Mouse (Mus musculus) limb, embryonic 12.5 days (tissue): ENCODE results near the gene Itch. TPM values are rescaled to one million over a fixed set of nuclear protein-coding genes. Genes with fewer than 3 reads are reported as not detected.
"Not testable (repeated sequence)": the region's sequence is repeated elsewhere in the genome, so short reads cannot be mapped to it uniquely, and the experiment has no call there.

Experiments used
- ATAC-seq: fragments of 200-750 bp; cut with Nextera tagmentation; 2 replicates; pipeline ENCODE4 v1.8.0; 2017; ENCODE audit warnings: low read depth, moderate TSS enrichment; ENCODE audit not compliant: insufficient number of reproducible peaks, insufficient read depth, low FRiP score, low TSS enrichment
- H3K27ac ChIP-seq: fragments of 300-500 bp; sonication (generic); 2 replicates; pipeline ENCODE4 v1.5.1; 2016; ENCODE audit warnings: mild to moderate bottlenecking, moderate library complexity
- H3K27me3 ChIP-seq: fragments of 300-500 bp; sonication (generic); 2 replicates; pipeline ENCODE4 v1.6.1; 2016; ENCODE audit warnings: mild to moderate bottlenecking, moderate library complexity
- H3K36me3 ChIP-seq: fragments of 300-500 bp; sonication (generic); 2 replicates; pipeline ENCODE4 v1.6.1; 2016; ENCODE audit warnings: mild to moderate bottlenecking, moderate library complexity
- H3K4me1 ChIP-seq: fragments of 300-500 bp; sonication (generic); replicated peaks from 2 replicates; pipeline ENCODE4 v1.6.1; 2016
- H3K4me2 ChIP-seq: fragments of 300-500 bp; sonication (generic); 2 replicates; pipeline ENCODE4 v1.6.1; 2016; ENCODE audit warnings: mild to moderate bottlenecking, moderate library complexity
- H3K4me3 ChIP-seq: fragments of 300-500 bp; sonication (generic); replicated peaks from 2 replicates; pipeline ENCODE4 v1.5.1; 2016; ENCODE audit warnings: mild to moderate bottlenecking
- H3K9ac ChIP-seq: fragments of 300-500 bp; sonication (generic); replicated peaks from 2 replicates; pipeline ENCODE4 v1.6.1; 2016; ENCODE audit warnings: mild to moderate bottlenecking, moderate library complexity
- H3K9me3 ChIP-seq: fragments of 300-500 bp; sonication (generic); 2 replicates; pipeline ENCODE4 v1.6.1; 2016; ENCODE audit warnings: mild to moderate bottlenecking, moderate library complexity
- WGBS: fragments of 180-500 bp; shearing (Covaris S2); methylation state at CpG from one replicate; pipeline ENCODE4 v1.1.7; 2016; 5-methylcytosine and 5-hydroxymethylcytosine counted together
- polyA plus RNA-seq: library from polyadenylated mRNA; unstranded; fragments of >200 nt; fragmentation: Nextera tagmentation; extraction: Ambion mirVana; gene quantifications from 2 replicates; pipeline ENCODE4 v1.2.1, GENCODE M21; 2016

Itch gene
- polyA plus RNA-seq, 1 experiment from 2014 or later = 73.9 TPM

DNA sequence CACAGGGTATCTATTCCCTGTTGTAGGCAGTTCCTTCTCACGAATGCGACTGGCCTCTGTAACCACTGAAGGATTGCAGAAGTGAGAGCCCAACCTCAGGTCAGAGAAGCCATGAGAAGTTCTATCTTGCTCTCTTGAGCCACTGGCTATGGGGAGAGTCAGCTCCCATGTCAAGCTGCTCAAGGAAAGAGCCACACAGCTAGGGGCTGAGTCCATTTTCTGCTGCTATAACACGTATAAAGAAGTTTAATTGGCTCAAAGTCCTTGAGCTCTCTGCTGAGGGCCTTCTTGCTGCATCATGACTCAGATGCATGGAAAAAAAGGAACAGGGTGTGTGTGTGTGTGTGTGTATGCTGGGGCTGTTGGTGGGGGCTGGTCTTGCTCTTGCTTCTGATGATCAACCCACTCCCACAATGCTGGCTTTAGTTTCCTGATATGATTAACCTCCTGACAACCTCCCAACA, 32.5 kb upstream of the Itch start:
- H3K9me3 ChIP-seq = no peaks in the 10 kb centered on the region
- WGBS = 69% methylated on average over 3 of the region's 3 CpGs
- no peak overlapping the region for H3K9ac ChIP-seq
- no peaks in the 10 kb centered on the region for H3K4me1 ChIP-seq
- H3K4me3 ChIP-seq = no peak overlapping the region
- H3K27me3 ChIP-seq = no peaks in the 10 kb centered on the region
- no peak overlapping the region for H3K27ac ChIP-seq
- no peak for ATAC-seq
- H3K4me2 ChIP-seq = no peak overlapping the region
- H3K36me3 ChIP-seq = no peaks in the 10 kb centered on the region

DNA sequence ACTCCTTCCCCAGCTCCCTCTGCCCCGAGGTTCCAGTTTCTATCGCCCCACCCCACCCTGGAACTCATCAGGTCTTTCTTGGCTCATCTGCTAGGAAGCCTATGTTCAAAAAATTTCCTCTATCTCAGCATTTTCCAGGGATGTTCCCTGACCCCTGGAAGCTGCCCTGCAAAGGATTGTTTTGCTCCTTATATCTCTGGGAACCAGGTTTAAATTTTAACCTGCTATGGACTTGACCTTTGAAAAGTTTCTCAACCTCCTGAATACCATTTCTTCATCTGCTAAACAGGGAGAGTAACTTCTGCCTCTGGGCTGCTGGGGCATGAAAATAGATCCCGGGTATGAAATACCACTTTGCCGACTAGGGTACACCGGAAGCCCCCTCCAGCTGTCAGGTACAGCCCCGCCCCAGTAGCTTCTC, 31.5 kb upstream of the Itch start:
- no peaks in the 10 kb centered on the region for H3K36me3 ChIP-seq
- no peak for ATAC-seq
- WGBS = 63% methylated on average over 6 of the region's 6 CpGs

DNA sequence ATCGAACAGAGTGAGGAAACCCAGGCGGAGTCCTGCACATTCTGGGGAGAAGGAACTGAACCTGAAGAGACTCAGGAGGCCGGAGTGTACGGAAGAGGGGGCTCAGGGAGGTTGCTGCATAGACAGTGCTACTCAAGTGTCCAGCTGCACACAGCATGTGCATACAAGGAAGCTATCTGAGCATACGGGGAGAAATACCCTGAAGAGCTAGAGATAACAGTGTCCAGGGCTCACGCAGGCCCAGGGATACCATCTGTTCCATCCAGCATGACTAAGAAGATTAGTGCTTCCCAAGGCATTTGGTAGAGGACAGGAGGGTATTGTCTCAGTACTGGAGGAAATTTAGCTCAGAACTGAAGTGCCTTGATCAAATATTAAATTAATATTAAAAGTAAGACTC, 29.7 kb upstream of the Itch start:
- WGBS = 89% methylated on average over 6 of the region's 6 CpGs
- ATAC-seq = no peak
- no peaks in the 10 kb centered on the region for H3K36me3 ChIP-seq
- no peak overlapping the region for H3K27ac ChIP-seq
- no peak overlapping the region for H3K9ac ChIP-seq
- no peaks in the 10 kb centered on the region for H3K9me3 ChIP-seq
- H3K4me1 ChIP-seq = no peaks in the 10 kb centered on the region
- H3K4me2 ChIP-seq = no peak overlapping the region
- no peak overlapping the region for H3K4me3 ChIP-seq
- H3K27me3 ChIP-seq = no peaks in the 10 kb centered on the region

More for the DNA sequence above, 31.5 kb upstream of the Itch start:
- Histone ChIP-seq H3K4me1 (no peaks in the 10 kb centered on the region), H3K4me2 (no peak overlapping the region), H3K27ac (no peak overlapping the region), H3K27me3 (no peaks in the 10 kb centered on the region), H3K9ac (no peak overlapping the region), H3K9me3 (no peaks in the 10 kb centered on the region), H3K4me3 (no peak overlapping the region)

DNA sequence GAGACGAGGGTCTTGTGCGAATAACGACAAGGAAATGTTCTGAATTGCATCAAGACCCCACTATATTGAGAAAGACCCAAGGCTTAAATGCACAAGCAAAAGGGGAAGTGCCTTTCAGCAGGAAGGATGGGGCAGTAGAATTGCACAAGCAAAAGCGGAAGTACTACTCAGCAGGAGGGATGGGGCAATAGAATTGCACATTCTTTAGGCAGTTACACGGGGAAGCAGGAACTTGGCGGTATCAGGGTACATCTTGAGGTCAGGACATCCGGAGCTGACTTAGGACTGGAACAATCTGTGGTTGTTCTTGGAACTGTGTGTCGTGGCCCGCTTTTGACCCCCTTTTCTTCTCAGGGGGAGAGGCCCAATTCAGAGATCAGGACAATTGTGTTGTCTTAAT, 26.0 kb upstream of the Itch start:
- not testable (repeated sequence) for H3K9ac ChIP-seq, H3K4me3 ChIP-seq, H3K27ac ChIP-seq, H3K36me3 ChIP-seq, H3K4me2 ChIP-seq, H3K27me3 ChIP-seq, H3K4me1 ChIP-seq, ATAC-seq, H3K9me3 ChIP-seq
- 84% methylated on average over 9 of the region's 9 CpGs for WGBS

DNA sequence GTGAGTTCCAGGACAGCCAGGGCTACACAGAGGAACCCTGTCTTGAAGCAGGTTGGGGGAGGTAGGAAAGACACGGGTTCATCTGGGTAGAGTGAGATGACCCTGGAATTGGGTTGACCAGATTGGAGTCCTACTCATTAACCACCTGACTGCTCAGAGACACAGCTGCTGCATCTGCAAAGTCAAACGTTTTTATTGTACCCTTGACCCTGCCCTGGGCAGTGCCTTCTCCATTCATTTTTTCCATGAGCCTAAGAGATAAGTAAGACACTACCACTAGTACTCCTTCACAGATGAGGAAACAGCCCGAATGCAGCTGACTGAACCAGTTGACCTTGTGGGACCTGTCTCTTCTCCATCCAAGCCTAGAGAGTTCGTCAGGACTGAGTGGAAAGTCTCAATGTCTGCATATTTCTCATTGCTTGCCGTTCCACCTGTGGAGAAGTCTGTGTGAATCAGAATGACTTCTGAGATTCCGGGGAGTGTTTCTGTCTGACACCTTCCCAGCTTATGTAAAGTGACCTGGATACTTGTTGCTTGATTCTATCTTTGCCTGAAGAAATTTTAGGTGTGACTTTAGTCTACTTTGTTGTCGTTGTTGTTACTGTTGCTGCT, 18.0 kb upstream of the Itch start:
- Histone ChIP-seq H3K4me1 (no peaks in the 10 kb centered on the region), H3K9me3 (peaks cover 9% of the 10 kb centered on the region; the same call in 1 of the 2 replicates), H3K27ac (no peak overlapping the region), H3K4me2 (no peak overlapping the region), H3K27me3 (no peaks in the 10 kb centered on the region), H3K36me3 (no peaks in the 10 kb centered on the region), H3K9ac (no peak overlapping the region), H3K4me3 (no peak overlapping the region)
- ATAC-seq = no peak
- 72% methylated on average over 7 of the region's 7 CpGs for WGBS

DNA sequence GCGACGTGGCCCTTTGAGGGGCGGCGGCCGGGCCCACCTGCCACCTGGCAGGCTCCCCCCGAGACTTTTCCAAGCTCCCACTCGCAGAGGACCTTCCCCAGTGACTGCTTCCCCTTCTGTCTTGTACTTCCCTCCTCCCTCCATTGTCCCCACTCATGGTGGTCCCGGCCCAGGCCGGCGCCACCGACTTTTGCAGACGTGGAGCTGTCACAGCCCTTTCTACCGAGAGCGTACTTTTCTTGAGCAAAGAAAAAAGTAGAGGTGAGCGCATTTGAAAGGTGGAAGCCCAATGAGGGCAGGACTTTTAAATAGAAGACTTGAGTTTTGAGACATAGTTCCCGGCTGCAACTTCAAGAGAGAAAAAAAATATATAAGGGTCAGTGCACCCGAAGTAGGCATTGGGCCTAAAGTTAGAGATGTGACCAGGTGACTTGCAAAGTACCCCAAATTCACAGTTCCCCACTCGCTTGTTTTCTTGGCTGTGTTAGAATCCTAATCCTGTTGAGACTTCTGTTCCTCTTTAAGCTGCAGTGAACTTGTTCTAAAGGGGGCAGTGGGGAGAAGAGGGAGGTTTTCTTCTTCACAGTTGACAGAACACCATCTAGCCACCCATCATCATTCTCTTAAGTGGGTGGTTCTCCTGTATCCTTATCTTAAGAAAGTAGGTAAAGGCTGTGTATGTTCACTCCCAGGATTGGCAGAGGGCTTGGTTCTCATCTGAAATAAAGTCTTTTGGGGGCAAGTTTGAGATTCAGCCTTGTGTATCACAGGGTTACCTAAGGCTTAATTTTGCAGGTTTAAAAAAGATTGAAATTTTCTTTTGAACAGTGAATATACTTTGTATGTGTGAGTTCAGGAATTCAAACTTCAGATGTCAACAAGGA, 910 bp downstream of the Itch start:
- H3K27me3 ChIP-seq = no peaks in the 10 kb centered on the region
- H3K9me3 ChIP-seq = no peaks in the 10 kb centered on the region
- H3K4me1 ChIP-seq = peaks cover 23% of the 10 kb centered on the region
- H3K36me3 ChIP-seq = peaks cover 17% of the 10 kb centered on the region
- peak overlapping the region; percentile 93 for H3K4me3 ChIP-seq
- peak overlapping the region; percentile 98 for H3K9ac ChIP-seq
- ATAC-seq = peak; percentile 64; the same call in 1 of the 2 replicates
- peak overlapping the region; percentile 86 for H3K27ac ChIP-seq
- WGBS = 2% methylated on average over 18 of the region's 18 CpGs
- H3K4me2 ChIP-seq = peak overlapping the region; percentile 81

DNA sequence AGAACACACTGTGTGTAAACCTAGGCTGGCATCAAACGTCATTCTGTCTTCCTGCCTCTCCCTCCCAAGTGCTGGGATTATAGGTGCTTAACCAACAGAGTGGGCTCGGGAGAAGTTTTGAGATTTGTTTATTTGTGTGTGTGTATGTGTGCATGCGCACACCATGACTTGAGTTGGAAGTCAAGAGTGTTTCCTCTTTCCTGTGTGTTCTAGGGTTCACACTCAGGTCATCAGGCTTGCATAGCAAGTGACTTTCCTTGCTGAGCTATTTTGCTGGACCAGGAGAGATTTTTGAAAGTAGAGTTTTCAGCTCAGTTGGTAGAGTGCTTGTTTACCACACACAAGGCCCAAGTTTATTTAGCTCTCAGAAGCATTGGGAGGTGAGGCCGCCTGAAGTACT, 1.8 kb downstream of the Itch start:
- ATAC-seq = no peak
- peaks cover 26% of the 10 kb centered on the region for H3K36me3 ChIP-seq
- WGBS = 69% methylated on average over 4 of the region's 4 CpGs
- H3K9ac ChIP-seq = no peak overlapping the region
- H3K4me3 ChIP-seq = 0 out of 2 replicates have a peak overlapping the region, but pooled peaks have one; percentile 6
- no peaks in the 10 kb centered on the region for H3K9me3 ChIP-seq
- no peak overlapping the region for H3K27ac ChIP-seq
- H3K4me2 ChIP-seq = peak overlapping the region; percentile 81
- peaks cover 23% of the 10 kb centered on the region for H3K4me1 ChIP-seq
- H3K27me3 ChIP-seq = no peaks in the 10 kb centered on the region

DNA sequence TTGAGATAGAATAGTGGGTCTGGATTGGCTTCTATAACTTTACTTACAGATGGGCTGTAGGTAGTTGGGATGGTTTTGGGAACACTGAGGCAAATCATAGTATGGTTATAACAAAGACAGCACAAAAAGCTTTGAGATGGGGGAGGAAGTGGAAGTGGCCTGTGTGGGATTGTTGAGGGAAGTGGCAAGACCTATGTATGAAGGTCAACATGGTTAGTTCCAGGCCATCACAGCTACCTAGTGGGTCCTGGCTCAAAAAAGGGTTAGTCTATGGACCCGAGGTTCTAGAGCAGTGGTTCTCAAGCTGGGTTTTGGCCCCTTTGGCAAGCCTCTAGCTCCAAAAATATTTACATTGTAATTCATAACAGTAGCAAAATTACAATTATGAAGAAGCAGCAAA, 2.2 kb downstream of the Itch start:
- ATAC-seq = no peak
- 86% methylated on average over 1 of the region's 1 CpGs for WGBS
- H3K36me3 ChIP-seq = peaks cover 30% of the 10 kb centered on the region
- no peak overlapping the region for H3K4me3 ChIP-seq
- H3K4me2 ChIP-seq = peak overlapping the region; percentile 81
- no peaks in the 10 kb centered on the region for H3K27me3 ChIP-seq
- no peaks in the 10 kb centered on the region for H3K9me3 ChIP-seq
- H3K4me1 ChIP-seq = peaks cover 23% of the 10 kb centered on the region
- H3K9ac ChIP-seq = no peak overlapping the region
- H3K27ac ChIP-seq = no peak overlapping the region

DNA sequence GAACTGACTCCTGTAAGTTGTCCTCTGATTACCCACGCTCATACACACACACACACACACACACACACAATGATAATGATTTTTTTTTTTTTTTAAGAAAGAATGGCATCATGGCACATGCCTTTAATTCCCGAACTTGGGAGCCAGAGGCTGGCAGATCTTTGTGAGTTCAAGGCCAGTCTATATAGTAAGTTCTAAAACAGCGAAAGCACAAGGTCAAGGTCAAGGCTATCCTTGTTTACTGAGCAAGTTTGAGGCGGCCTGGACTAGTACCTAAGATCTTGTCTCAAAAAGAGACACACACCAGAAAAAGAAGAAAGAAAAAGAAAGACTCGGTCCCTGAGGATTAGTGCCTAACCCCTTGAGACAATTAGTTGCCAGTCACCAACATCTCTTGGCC, 7.7 kb downstream of the Itch start:
- no peak for ATAC-seq
- Histone ChIP-seq H3K4me3 (no peak overlapping the region), H3K4me1 (peaks cover 7% of the 10 kb centered on the region), H3K27me3 (no peaks in the 10 kb centered on the region), H3K27ac (no peak overlapping the region), H3K4me2 (no peak overlapping the region), H3K9me3 (peaks cover 6% of the 10 kb centered on the region; the same call in 1 of the 2 replicates), H3K36me3 (peaks cover 83% of the 10 kb centered on the region), H3K9ac (no peak overlapping the region)
- 92% methylated on average over 5 of the region's 5 CpGs for WGBS

DNA sequence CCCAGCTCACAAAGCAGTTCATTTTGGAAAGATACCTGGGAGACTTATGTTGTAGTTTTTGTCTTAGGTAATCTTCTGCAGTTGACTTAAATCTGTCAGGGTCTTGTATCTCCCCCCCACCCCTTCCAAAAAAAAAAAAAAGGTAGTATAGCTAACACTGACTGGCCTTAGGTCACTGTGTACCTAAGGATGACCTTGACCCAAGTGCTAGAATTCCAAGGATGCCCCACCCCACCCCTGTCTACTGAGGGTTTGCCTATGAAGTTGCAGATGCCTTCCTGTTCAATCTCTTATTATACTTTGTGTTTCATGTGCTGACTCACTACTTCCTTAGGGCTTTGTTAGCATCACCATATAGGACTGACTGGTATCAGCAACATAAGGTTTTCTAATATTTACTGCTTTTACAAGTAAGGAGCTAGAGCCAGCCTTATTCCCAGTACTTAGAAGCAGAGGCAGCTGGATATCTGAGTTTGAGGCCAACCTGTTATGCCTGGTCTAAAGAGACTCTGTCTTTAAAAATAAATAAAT, 8.8 kb downstream of the Itch start:
- no peak overlapping the region for H3K27ac ChIP-seq
- H3K36me3 ChIP-seq = peaks cover 94% of the 10 kb centered on the region
- H3K27me3 ChIP-seq = no peaks in the 10 kb centered on the region
- H3K4me2 ChIP-seq = no peak overlapping the region
- H3K4me1 ChIP-seq = no peaks in the 10 kb centered on the region
- no peak for ATAC-seq
- no peak overlapping the region for H3K9ac ChIP-seq
- no peak overlapping the region for H3K4me3 ChIP-seq
- H3K9me3 ChIP-seq = peaks cover 14% of the 10 kb centered on the region

DNA sequence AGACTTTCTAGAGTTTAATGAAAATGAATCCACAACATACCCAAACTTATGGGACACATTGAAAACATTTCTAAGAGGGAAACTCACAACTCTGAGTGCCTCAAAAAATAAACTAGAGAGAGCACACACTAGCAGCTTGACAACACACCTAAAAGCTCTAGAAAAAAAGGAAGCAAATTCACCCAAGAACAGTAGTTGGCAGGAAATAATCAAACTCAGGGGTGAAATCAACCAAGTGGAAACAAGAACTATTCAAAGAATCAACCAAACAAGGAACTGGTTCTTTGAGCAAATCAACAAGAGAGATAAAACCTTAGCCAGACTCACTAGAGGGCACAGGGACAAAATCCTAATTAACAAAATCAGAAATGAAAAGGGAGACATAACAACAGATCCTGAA, 16.0 kb downstream of the Itch start:
- ATAC-seq, H3K27me3 ChIP-seq, H3K4me1 ChIP-seq, H3K4me2 ChIP-seq, H3K9ac ChIP-seq, H3K27ac ChIP-seq, H3K4me3 ChIP-seq: not testable (repeated sequence)
- Histone ChIP-seq H3K9me3 (peaks cover 18% of the 10 kb centered on the region), H3K36me3 (peaks cover 50% of the 10 kb centered on the region)
